Mouse (Mus musculus) heart, adult 2 months (tissue): ENCODE measurements around the gene Trappc2l.

ENCODE experiments used
- CTCF ChIP-seq: fragments of 200-600 bp; IDR thresholded peaks from 2 replicates; pipeline ENCODE4 v1.8.1; 2022; ENCODE audit warnings: antibody characterized with exemption, mild to moderate bottlenecking, moderate library complexity
- POLR2A ChIP-seq: fragments of 200-500 bp; IDR thresholded peaks from 2 replicates; pipeline ENCODE4 v1.6.1; 2011; ENCODE audit warnings: mild to moderate bottlenecking, low read depth, low read length, control low read depth; ENCODE audit not compliant: insufficient read depth

- TF ChIP-seq CTCF (no peak), POLR2A (no peak)
Measured at GRCm38 (mm10) chr8:122637230-122637629, 25.8 kb downstream of the Trappc2l start.
